Mouse (Mus musculus): ENCODE measurements around the gene Vmn1r54. TPM values are rescaled to one million over a fixed set of nuclear protein-coding genes. Genes with fewer than 3 reads are reported as not detected.
"Not testable (repeated sequence)": the region's sequence is repeated elsewhere in the genome, so short reads cannot be mapped to it uniquely, and the experiment has no call there.

The Vmn1r54 gene
- total RNA-seq (2022): not detected

DNA sequence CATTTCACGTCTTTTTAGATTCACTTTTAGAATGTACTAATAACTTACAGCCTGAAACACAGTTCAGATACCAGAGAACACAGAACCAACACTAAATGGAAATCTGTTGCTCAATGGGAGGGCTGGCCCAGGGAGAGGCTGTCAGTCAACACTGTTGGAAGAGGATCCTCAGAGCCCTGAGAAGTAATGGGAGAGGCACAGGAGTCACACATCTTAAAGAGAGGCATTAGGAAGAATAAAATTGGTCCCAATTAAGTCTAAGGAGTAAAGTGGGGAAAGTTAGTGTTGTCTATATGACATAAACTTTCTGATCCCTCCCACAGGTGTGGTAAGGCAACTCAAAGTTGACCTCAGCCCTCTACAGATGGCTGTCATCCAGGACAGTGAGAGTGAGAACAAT lies at the start of gene Vmn1r54:
Vmn1r54 (plus strand) TSS at position 301 of the 400 bp plus-strand sequence.
- DNase-seq (ENCODE audit: low spot score in 2 of 2): no peak

DNA sequence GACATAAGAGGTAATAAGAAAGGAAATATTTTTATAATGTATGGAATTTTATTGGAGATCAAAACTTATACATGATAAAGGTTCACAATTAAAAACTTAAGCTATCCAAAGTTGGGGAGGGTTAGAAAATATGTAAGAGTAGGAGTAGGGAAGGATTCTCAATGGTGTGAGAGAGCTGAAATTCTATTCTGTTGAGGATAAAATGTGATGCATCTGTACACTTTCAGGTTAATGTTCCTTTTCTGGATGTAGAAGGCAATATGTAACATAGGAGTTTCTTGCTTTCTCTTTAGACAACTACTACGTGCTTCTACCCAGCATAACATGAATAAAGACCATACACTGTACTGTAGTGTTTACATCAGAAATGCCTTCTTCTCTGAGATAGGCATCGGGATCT lies 43.6 kb upstream of the Vmn1r54 start, which contains the start of gene V1ra8:
V1ra8 (plus strand) TSS at position 301 of the 400 bp plus-strand sequence.
- DNase-seq (ENCODE audit: low spot score in 2 of 2): not testable (repeated sequence)

DNA sequence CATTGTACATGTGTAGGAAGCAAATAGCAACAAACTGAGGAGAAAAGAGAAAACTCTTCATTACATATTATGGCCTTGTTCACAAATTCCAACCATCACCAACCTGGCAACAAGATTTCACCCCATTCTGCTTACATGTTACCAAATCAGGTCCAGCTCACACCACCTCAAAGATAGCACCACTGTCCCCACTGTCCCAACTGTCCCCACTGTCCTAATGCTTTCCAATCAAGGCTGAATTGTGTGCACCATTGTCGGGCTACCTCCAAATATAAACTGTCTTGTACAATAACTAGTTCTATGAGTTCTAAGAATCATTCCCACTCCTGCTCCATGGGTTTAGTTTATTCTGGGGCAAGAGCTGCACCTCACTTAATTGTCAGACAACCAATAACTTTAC lies 21.8 kb upstream of the Vmn1r54 start, which contains the start of gene Vmn1r53:
Vmn1r53 (minus strand) TSS at position 101 of the 400 bp plus-strand sequence.
- DNase-seq (ENCODE audit: low spot score in 2 of 2): no peak

GRCm38 (mm10) chr6:90232114-90232513 lies 14.0 kb upstream of the Vmn1r54 start:
- not testable (repeated sequence) for DNase-seq (ENCODE audit: low spot score in 2 of 2)

DNA sequence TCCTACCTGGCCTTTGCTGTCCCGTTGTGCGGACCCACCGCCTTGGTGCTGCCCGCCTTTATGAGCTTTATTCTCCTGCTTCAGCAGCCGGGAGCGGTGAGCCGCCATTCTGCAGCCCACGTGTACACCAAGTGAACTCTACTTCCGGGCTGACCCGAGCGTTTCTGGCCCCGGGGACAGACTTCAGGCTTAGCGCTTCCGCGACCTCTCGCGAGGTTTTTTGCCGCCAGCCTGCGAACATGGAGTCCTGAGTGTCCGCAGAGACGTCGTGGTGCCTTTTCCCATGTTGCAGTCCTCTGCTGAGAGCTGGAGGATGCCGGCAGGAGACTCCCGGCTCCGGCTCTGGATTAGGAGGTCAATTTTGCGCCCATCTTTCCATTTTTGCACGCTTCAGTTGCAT lies 13.4 kb upstream of the Vmn1r54 start:
- no peak for DNase-seq (ENCODE audit: low spot score in 2 of 2)

- no peak for DNase-seq (ENCODE audit: low spot score in 2 of 2)
Observed at GRCm38 (mm10) chr6:90244019-90244418, 2.1 kb upstream of the Vmn1r54 start.

- DNase-seq (ENCODE audit: low spot score in 2 of 2): no peak
Observed at GRCm38 (mm10) chr6:90288265-90288664, 42.2 kb downstream of the Vmn1r54 start.

DNA sequence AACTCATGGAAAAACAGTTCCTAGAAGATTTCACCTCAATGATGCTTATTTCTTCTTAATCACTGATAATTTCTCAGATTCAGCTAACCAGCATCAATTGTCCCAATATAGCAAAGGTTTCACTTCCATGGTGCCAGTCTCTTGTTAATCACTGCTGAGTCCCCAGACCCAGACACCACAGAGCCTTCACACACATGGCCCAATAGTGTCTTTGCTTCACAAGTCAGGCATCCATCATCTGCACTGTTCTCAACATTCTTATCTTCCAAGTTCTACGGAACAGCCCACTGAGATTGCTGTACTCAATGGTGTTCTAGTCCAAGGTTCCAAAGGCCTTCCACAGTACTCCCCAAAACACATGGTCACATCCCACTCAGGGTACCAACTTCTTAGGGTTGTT lies 54.8 kb downstream of the Vmn1r54 start, which contains the start of gene BC048671:
BC048671 (plus strand) TSS at position 301 of the 400 bp plus-strand sequence.
- no peak for DNase-seq (ENCODE audit: low spot score in 2 of 2)

DNA sequence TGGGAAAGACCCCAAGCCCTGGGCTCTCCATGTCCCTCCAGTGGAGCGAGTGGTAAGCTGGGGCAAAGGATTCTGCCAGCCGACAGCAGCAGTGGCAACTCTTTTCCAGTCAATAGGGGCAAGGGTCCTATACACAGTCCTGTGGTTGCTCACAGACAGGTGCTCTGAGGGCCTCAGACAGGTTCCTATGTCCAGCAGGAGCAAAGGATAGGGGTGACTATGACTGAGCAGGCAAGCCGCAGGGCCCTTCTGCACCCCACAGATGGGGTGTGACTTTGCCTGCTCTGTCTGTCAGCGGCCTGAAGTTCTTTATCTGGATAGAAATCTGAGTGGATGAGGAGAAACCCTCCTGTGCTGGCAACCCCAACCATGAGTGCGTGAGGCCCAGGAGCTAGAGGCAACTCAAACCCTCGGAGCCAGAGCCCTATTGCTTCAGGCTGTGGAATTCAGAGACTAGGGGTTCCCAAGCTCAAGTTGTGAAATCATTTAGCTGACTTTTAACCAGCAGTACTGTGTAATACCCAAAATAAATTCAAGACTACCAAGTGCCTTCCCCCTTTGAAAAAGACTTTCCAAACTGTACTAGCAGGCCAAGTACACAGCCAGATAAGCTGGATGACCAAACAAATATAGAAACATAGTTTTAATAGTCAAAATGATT lies 60.3 kb downstream of the Vmn1r54 start:
- no peak for DNase-seq (ENCODE audit: low spot score in 2 of 2)

DNA sequence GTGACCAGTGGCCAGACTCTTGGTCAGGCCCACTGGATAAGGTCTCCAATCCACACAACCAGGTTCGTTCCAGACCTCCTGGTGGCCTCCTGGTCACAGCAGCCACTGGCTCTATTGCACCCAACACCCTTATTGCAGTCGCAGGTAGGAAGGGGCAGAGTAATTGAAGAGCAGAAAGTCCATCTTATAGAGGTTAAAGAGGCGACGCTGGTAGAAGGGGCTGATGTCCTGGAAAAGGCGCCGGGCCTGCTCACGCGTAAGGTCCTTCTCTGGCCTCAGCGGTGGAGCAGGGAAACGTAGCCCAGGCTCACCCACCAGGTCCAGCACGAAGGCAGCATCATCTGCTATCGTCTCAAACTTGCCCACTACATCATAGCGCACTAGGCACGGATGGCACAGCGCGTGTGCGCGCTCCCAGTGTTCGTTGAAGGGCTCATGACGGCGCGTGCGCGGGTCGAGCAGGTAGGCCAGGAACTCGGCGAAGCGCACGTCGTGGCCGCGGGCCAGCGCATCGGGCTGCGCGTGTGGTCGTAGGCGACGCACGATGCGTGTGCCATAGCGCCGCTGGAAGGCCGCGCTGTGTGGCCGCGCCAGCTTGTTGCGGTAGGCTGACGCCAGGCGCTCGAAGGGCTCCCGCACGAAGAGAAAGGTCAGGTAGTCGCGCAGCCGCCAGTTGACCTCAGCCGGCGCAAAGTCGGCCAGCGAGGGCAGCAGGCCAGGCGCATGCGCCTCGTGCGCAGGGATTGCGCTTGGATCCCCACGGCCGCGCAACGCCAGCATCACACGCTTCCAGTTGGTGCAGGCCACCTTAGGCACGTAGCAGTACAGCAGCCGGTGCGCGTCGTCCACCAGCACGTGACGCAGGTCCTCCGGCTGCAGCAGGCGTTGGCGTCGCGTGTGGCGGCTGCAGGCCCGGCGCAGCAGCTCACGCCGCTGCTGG lies 63.0 kb downstream of the Vmn1r54 start:
- no peak for DNase-seq (ENCODE audit: low spot score in 2 of 2)

DNA sequence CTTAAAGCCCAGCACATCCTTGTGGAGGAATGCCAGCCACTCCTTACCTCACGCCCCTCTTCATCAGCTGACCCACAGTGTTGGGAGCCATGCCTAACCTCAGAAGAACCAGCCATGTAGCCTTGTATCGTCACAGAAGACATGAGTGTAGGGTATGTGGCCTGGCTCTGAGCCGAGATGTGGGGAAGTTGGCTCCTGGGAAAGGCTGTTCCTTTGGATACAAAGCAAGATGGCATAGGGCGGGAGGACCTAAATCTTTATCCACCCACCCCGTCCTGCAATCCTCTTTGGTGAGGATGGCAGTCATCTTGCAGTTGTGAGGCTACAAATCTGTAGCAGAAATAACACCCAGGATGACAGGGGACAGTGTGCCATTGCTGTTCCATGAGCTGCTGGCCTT lies 69.9 kb downstream of the Vmn1r54 start:
- peak in 1 of 2 experiments; percentile 30 for DNase-seq (ENCODE audit: low spot score in 2 of 2)

DNA sequence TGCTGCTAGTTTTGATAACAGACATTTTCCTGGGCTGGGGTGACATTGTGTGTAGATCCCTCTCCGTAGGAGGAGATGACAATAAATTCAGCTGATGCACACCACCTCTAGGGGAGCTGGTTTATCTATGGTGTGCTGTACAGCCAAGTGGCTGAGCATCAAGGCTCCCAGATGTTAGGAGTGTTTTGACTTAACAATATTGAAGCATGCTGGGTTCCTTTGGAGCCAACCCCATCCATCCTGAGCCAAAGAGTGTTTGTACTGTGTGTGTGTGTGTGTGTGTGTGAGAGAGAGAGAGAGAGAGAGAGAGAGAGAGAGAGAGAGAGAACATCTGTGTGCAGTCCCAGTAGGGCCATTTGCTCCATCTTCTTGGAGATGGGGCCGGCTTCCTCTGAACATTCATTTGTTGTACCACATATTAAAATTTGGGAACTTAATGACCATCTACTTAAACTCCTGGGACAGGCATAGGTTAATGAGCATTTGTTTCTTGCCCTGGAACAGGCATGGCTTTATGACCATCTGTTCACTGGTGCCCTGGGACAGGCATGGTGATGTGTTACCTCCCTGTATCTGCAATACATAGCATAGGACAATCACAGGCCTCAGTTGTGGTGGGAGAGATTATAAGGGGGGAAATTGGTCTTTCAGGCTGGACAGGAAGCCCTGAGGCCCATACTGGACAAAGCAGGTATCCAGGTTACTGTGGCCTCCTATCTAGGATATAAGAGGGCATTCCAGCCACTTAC lies 71.6 kb downstream of the Vmn1r54 start:
- no peak for DNase-seq (ENCODE audit: low spot score in 2 of 2)

DNA sequence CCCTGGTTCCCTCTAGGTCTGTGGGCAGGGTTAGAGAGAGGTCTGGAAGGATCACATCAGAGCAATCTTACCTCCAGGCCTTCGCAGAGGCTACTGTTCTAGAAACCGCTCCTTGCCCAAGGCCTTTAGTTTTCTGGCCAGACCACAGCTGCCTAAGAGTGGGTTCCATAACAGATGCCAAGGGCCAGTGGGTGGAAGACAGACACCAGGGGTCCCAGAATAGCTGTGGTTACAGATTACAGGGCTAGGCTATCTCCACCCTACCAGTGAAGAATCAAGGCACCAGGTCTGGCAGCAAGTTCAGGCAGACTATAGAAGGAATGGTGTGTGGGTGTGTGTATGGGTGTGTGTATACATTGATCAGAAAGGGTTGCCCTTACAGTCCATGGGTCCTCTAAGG lies 72.9 kb downstream of the Vmn1r54 start:
- no peak for DNase-seq (ENCODE audit: low spot score in 2 of 2)

DNA sequence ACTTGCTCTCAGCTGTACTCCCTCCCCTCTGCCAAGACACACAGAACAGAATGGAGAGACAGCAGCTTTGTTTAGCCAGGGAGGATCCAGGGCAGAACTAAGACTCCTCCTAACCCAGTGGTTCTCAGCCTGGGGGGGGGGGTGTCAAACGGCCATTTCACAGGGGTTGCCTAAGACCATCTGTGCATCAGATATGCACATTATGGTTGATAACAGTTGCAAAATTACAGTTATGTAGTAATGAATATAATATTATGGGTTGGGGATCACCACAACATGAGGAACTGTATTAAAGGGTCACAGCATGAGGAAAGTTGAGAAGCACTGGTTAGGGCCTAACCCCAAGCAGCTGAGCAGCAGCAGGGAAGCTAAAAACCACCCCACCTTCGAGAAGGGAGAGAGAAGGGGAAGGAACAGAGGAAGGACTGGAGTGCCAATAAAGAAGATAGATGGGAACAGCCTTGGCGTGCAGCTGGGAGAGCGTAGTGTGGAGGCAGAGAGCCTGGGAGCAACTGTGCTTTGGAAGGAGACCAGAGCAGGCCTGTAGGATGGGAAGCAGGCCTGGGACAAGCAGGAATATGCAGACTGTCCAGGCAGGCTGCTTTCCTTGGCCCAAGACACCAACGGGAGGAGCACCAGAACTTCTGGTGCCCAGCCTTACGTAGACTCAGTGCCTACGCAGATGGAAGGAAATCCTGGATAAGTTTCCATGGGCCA lies 73.5 kb downstream of the Vmn1r54 start:
- DNase-seq (ENCODE audit: low spot score in 2 of 2): no peak

DNA sequence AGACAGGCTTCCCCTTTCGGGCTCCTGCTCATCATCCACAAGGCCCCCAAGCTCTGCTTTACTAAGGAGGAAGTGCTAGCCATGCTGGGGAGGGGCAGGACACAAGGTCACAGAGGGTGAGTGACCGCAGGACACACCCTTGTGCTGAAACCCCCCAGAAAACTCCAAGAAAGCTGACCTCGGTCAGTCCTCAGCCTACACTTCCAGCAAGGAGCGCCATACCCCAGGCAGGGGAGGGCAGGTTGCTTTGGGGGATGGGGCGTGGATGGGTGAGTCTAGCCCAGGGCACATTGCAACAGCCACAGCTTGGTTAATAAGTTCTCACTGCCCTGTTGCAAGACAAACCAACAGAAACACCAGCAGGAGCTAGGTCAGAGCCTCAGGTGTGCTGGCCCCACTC lies 74.3 kb downstream of the Vmn1r54 start:
- DNase-seq (ENCODE audit: low spot score in 2 of 2): no peak

Other genes starting within 250 kb of the Vmn1r54 start
- gene Vmn1r47, start 230.2 kb upstream of the Vmn1r54 start, total RNA-seq (2022): under 1 TPM in 1 of 4 experiments, not detected in 3; 0.04 TPM
- gene Vmn1r48, start 209.5 kb upstream of the Vmn1r54 start, total RNA-seq (2022): not detected
- gene Vmn1r49, start 167.8 kb upstream of the Vmn1r54 start, total RNA-seq (2022): not detected
- gene Vmn1r50, start 144.9 kb upstream of the Vmn1r54 start, total RNA-seq (2022): not detected
- gene Vmn1r51, start 123.7 kb upstream of the Vmn1r54 start, total RNA-seq (2022): not detected
- not detected for gene Vmn1r52, start 71.5 kb upstream of the Vmn1r54 start, total RNA-seq (2022)
- not detected for gene V1ra8, start 43.5 kb upstream of the Vmn1r54 start, total RNA-seq (2022)
- not detected for gene Vmn1r53, start 21.9 kb upstream of the Vmn1r54 start, total RNA-seq (2022)
- gene BC048671, start 54.9 kb downstream of the Vmn1r54 start, total RNA-seq (2022): not detected
- under 1 TPM in 1 of 4 experiments, not detected in 3; 0.22 TPM for gene Chst13, start 78.9 kb downstream of the Vmn1r54 start, total RNA-seq (2022)
- not detected for gene Uroc1, start 87.0 kb downstream of the Vmn1r54 start, total RNA-seq (2022)
- 10 to 100 TPM; 28.3 to 32.6 (median 29.6) TPM for gene Zxdc, start 123.2 kb downstream of the Vmn1r54 start, total RNA-seq (2022)
- gene Cfap100, start 182.5 kb downstream of the Vmn1r54 start, total RNA-seq (2022): 1 to 10 TPM; 4.3 to 5.8 (median 5.1) TPM
- gene Klf15, start 216.3 kb downstream of the Vmn1r54 start, total RNA-seq (2022): 10 to 100 TPM; 28.0 to 33.1 (median 29.4) TPM
- 10 to 100 TPM; 44.9 to 68.4 (median 49.3) TPM for gene Aldh1l1, start 240.1 kb downstream of the Vmn1r54 start, total RNA-seq (2022)